Mouse (Mus musculus) CD4-positive naive resting alpha-beta T cell, adult 76 days (primary cell): ENCODE results near the gene Drp2. TPM values are rescaled to one million over a fixed set of nuclear protein-coding genes. Genes with fewer than 3 reads are reported as not detected.

ENCODE experiments used
- total RNA-seq: library from RNA; stranded (reverse); gene quantifications from one replicate; pipeline ENCODE4 v1.2.4, GENCODE M21; 2023

Drp2 gene
- not detected for total RNA-seq

GRCm38 (mm10) chrX:134403863-134404583, at the start of gene Drp2:
TSS of gene Drp2 (plus strand) at chrX:134404551.

GRCm38 (mm10) chrX:134476290-134476689, 71.9 kb downstream of the Drp2 start, which contains the start of gene Taf7l:
TSS of gene Taf7l (minus strand) at chrX:134476490.

Other genes with a start within 250 kb of the Drp2 start
- 10.7 TPM for gene Xkrx, start 242.5 kb upstream of the Drp2 start, total RNA-seq
- gene Arl13a, start 217.1 kb upstream of the Drp2 start, total RNA-seq = not detected
- 1.8 TPM for gene Nox1, start 182.6 kb upstream of the Drp2 start, total RNA-seq
- 17.7 TPM for gene Trmt2b, start 127.6 kb upstream of the Drp2 start, total RNA-seq
- gene Tmem35a, start 109.3 kb upstream of the Drp2 start, total RNA-seq = 0.97 TPM
- gene Cenpi, start 96.5 kb upstream of the Drp2 start, total RNA-seq = 1.9 TPM
- not detected for gene Taf7l, start 71.9 kb downstream of the Drp2 start, total RNA-seq
- gene Timm8a1, start 137.3 kb downstream of the Drp2 start, total RNA-seq = 11.3 TPM
- gene Btk, start 179.0 kb downstream of the Drp2 start, total RNA-seq = 9.3 TPM
- gene Rpl36a, start 181.1 kb downstream of the Drp2 start, total RNA-seq = 638 TPM
- 24.0 TPM for gene Gla, start 196.6 kb downstream of the Drp2 start, total RNA-seq
- 137 TPM for gene Hnrnph2, start 196.6 kb downstream of the Drp2 start, total RNA-seq